Mouse (Mus musculus) intestine, postnatal 0 days (tissue): ENCODE measurements around the gene Mfap3. TPM values are rescaled to one million over a fixed set of nuclear protein-coding genes. Genes with fewer than 3 reads are reported as not detected.

Experiments
- ATAC-seq: fragments of 200-750 bp; cut with Nextera tagmentation; 2 replicates; pipeline ENCODE4 v1.8.0; 2017; ENCODE audit warnings: mild to moderate bottlenecking, moderate TSS enrichment, moderate library complexity
- H3K27ac ChIP-seq: fragments of 300-500 bp; sonication (generic); 2 replicates; pipeline ENCODE4 v1.5.1; 2014; ENCODE audit warnings: mild to moderate bottlenecking, low read depth, low read length, moderate library complexity
- H3K27me3 ChIP-seq: fragments of 300-500 bp; sonication (generic); replicated peaks from 2 replicates; pipeline ENCODE4 v1.6.1; 2014; ENCODE audit warnings: low read length, mixed read lengths; ENCODE audit not compliant: control insufficient read depth, insufficient read depth
- H3K36me3 ChIP-seq: fragments of 300-500 bp; sonication (generic); 2 replicates; pipeline ENCODE4 v1.6.1; 2014; ENCODE audit warnings: mild to moderate bottlenecking, moderate library complexity; ENCODE audit not compliant: control insufficient read depth, insufficient read depth
- H3K4me1 ChIP-seq: fragments of 300-500 bp; sonication (generic); replicated peaks from 2 replicates; pipeline ENCODE4 v1.6.1; 2014; ENCODE audit warnings: antibody characterized with exemption, low read length, mixed read lengths; ENCODE audit not compliant: control insufficient read depth, insufficient read depth
- H3K4me2 ChIP-seq: fragments of 300-500 bp; sonication (generic); replicated peaks from 2 replicates; pipeline ENCODE4 v1.6.1; 2014; ENCODE audit warnings: low read depth, mild to moderate bottlenecking, moderate library complexity
- H3K4me3 ChIP-seq: fragments of 300-500 bp; sonication (generic); 2 replicates; pipeline ENCODE4 v1.5.1; 2014; ENCODE audit warnings: low read depth, low read length
- H3K9ac ChIP-seq: fragments of 300-500 bp; sonication (generic); 2 replicates; pipeline ENCODE4 v1.6.1; 2014; ENCODE audit warnings: mild to moderate bottlenecking, low read depth, low read length
- H3K9me3 ChIP-seq: fragments of 300-500 bp; sonication (generic); 2 replicates; pipeline ENCODE4 v1.6.1; 2016; ENCODE audit warnings: mixed run types; ENCODE audit not compliant: control insufficient read depth
- CTCF ChIP-seq: sonication (generic); IDR thresholded peaks from 2 replicates; pipeline ENCODE4 v1.5.1; 2016; ENCODE audit warnings: low read depth, mild to moderate bottlenecking, control low read depth, antibody characterized with exemption, moderate library complexity
- WGBS: fragments of 180-500 bp; shearing (Covaris S2); extraction: QIAGEN DNeasy Blood & Tissue Kit; methylation state at CpG from one replicate; pipeline ENCODE4 v1.1.7; 2014; 5-methylcytosine and 5-hydroxymethylcytosine counted together
- polyA plus RNA-seq: library from polyadenylated mRNA; unstranded; fragments of >200 nt; fragmentation: Nextera tagmentation; extraction: Ambion mirVana; gene quantifications from 2 replicates; pipeline ENCODE4 v1.2.1, GENCODE M21; 2015

The Mfap3 gene
- polyA plus RNA-seq, 1 experiment from 2014 or later, result 31.9 TPM

DNA sequence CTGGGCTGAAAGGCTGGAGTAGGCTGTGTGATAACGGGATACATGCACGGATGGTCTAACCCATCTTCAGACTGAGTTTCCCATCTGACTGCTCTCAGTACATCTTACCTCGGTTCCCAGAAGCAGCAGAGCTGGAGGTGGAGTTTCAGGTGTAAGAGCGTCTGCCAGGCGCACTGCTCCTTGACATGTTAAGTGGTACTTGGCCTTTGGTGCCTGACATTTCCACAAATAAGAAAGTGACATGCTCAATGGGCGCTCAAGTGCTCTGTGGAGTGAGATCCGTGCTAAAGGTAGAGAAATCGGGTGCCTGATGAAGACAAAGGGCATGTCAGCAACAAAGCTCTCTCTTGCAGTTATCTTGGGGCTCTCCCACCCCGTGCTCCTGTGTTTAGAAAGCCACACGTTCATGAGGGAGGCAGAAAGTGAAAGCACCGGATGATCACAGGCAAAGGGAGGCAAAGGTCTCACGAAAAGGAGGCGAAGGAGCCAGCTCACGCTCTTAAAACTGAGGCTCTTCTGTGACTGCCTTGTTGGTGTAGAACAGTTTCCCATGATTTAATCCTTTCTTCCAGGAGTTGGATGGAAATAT, 55.3 kb downstream of the Mfap3 start:
- 31% methylated on average over 14 of the region's 14 CpGs for WGBS
- H3K9ac ChIP-seq, result no peak overlapping the region
- 0 out of 2 replicates have a peak, but pooled peaks cover 3% of the 10 kb centered on the region for H3K4me1 ChIP-seq
- H3K4me3 ChIP-seq, result no peak overlapping the region
- H3K27me3 ChIP-seq, result no peaks in the 10 kb centered on the region
- no peak overlapping the region for H3K27ac ChIP-seq
- H3K4me2 ChIP-seq, result peak overlapping the region; percentile 45
- no peak for TF ChIP-seq CTCF
- no peaks in the 10 kb centered on the region for H3K36me3 ChIP-seq
- H3K9me3 ChIP-seq, result 0 out of 2 replicates have a peak, but pooled peaks cover 2% of the 10 kb centered on the region
- ATAC-seq, result 0 out of 2 replicates have a peak, but pooled peaks have one; percentile 38

DNA sequence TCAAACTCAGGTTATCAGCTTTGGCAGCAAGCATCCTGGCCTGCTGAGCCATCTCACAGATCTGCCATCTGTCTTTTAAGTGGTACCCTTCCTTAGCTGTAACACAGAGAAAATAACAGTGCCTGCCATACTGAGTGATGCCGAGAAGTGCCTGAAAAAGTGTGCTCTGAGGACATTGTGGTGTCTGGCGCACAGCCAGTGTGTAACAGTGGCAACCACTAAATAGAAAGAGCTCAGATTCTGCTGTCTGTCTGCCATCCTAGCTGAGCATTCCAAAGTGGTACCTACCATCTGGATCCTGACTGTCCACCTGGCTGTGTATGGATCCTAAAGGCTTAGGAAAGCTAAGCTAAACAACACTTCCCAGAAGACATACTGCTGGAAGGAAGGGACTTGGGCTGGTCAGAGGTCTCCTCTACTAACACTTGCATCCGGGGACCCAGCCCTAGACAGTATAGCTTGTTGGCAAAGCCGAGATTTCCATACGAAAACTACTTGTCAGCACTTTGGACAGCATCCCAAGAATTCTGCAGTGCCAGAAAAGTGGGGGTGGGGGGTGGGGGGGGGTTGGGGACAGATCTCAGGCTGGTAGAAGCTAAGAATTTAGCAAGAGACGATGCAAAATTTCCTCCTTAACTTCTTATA, 58.5 kb downstream of the Mfap3 start:
- ATAC-seq, result no peak
- TF ChIP-seq CTCF, result no peak
- H3K4me1 ChIP-seq, result 0 out of 2 replicates have a peak, but pooled peaks cover 3% of the 10 kb centered on the region
- no peak overlapping the region for H3K4me2 ChIP-seq
- no peak overlapping the region for H3K9ac ChIP-seq
- WGBS, result 70% methylated on average over 6 of the region's 6 CpGs
- H3K27me3 ChIP-seq, result no peaks in the 10 kb centered on the region
- H3K36me3 ChIP-seq, result no peaks in the 10 kb centered on the region
- no peak overlapping the region for H3K4me3 ChIP-seq
- no peak overlapping the region for H3K27ac ChIP-seq
- H3K9me3 ChIP-seq, result no peaks in the 10 kb centered on the region

DNA sequence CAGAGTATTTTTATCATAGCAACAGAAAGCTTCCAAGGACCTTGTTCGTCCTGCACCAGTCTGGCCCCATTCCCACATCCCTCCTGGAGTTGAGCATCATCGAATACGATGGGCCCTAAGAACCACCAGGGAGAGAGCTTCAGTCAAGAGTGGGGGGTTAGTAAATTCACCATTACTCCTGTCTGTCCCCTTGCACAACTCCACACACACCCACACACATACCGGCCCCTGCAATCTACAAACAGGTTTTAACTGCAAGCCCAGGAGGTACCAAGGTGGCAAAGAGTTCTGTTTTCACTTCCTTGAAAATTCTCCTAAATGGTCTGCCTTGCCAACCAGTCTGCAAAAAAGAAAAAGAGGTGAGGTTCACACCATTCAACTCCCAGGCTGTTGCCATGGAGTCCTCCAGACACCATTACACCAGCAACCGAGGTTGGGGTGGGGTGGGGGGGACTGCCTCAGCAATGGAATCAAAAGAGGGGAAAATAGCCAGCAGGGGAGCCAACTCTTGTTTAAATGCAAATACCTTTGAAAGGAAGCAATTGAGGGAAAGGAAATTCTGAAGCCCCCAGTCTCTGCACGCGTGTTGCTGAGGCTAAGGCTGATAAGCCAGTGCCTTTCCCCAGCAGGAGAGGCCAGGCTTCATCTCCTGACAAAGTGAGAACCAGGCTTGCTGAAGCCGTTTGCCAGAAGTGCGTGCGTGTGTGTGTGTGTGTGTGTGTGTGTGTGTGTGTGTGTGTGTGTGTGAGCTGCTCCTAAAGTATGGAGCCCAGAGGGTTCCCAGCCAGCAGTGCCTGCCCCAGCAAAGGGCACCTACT, 64.6 kb downstream of the Mfap3 start:
- Histone ChIP-seq H3K9ac (no peak overlapping the region), H3K4me2 (no peak overlapping the region), H3K27ac (no peak overlapping the region), H3K4me1 (no peaks in the 10 kb centered on the region), H3K4me3 (no peak overlapping the region), H3K27me3 (no peaks in the 10 kb centered on the region), H3K36me3 (no peaks in the 10 kb centered on the region), H3K9me3 (no peaks in the 10 kb centered on the region)
- no peak for TF ChIP-seq CTCF
- WGBS, result 35% methylated on average over 10 of the region's 10 CpGs
- no peak for ATAC-seq

Other genes starting within 250 kb of the Mfap3 start
- 54.8 and 56.1 TPM in 2 replicates for gene Fam114a2, start within 50 bp of the Mfap3 start, polyA plus RNA-seq
- 19.8 and 22.5 TPM in 2 replicates for gene Galnt10, start 126.8 kb downstream of the Mfap3 start, polyA plus RNA-seq